Mouse (Mus musculus) bone marrow macrophage, adult 2 months (primary cell): ENCODE measurements at regions not wholly inside any gene's neighbourhood (a gene's known extent, or its start where the extent isn't known, plus 50 kb on each side); places are given as distances from the start of the nearest gene placed in this dataset.

Experiments
- H3K27ac ChIP-seq: 2 replicates; pipeline ENCODE4 v1.5.1; 2012; ENCODE audit warnings: low read depth, low read length; ENCODE audit not compliant: insufficient read depth
- H3K4me1 ChIP-seq: 2 replicates; pipeline ENCODE4 v1.6.1; 2012; ENCODE audit warnings: low read length; ENCODE audit not compliant: control insufficient read depth, insufficient read depth
- H3K4me3 ChIP-seq: 2 replicates; pipeline ENCODE4 v1.5.1; 2012; ENCODE audit warnings: mild to moderate bottlenecking, low read length, moderate library complexity; ENCODE audit not compliant: insufficient read depth
- CTCF ChIP-seq: IDR thresholded peaks from 2 replicates; pipeline ENCODE4 v1.5.1; 2012; ENCODE audit warnings: low read depth, mild to moderate bottlenecking, low read length, moderate library complexity
- POLR2A ChIP-seq: IDR thresholded peaks from 2 replicates; pipeline ENCODE4 v1.6.1; 2012; ENCODE audit warnings: mild to moderate bottlenecking, low read depth, low read length, borderline replicate concordance

DNA sequence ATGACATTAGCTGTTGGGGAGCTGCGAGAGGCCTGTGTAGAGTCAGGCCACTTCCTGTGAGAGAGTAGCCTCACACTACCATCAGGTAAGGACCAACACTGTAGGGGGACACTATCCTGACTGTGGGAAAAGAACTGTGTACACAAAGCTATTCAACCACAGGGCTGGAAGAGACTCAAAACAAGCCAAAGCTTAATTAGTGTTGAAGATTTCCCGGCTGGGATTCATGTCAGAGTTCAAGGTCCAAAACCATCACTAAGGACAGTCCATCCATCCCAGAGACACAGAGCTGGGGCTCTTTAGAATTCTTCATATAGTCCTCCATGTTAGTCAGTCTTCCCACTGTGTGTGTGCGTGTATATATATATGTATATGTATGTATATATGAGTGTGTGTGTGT lies 221.5 kb downstream of the Sox4 start:
- H3K4me1 ChIP-seq, result no peaks in the 10 kb centered on the region
- TF ChIP-seq CTCF (no peak), POLR2A (no peak)
- no peak overlapping the region for H3K4me3 ChIP-seq
- no peak overlapping the region for H3K27ac ChIP-seq

DNA sequence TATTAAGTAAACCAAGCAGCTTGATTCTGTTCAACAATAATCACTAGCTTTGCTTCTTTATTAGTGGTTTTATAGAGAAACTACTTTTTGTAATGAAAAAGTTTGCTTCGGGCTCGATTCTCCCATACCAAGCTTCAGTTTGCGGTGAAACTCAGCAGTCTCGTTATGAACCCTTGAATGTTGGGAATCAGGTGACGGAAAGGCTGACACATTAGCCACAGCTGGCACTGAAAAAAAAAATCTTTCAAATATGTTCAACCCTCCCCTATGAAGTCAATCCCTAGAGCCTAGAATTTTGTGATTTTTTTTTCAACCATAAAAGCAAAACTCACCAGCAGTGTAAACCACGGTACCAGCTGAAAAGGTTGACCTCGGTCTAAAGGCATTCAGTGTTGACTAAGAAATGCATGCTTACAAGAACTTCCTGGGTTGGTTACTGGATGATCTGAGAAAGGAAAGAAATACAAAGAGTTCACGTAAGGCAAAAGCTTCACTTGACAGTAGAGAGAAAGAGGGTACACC lies 223.4 kb downstream of the Sox4 start:
- TF ChIP-seq CTCF (no peak), POLR2A (no peak)
- Histone ChIP-seq H3K4me1 (no peaks in the 10 kb centered on the region), H3K27ac (no peak overlapping the region), H3K4me3 (no peak overlapping the region)

DNA sequence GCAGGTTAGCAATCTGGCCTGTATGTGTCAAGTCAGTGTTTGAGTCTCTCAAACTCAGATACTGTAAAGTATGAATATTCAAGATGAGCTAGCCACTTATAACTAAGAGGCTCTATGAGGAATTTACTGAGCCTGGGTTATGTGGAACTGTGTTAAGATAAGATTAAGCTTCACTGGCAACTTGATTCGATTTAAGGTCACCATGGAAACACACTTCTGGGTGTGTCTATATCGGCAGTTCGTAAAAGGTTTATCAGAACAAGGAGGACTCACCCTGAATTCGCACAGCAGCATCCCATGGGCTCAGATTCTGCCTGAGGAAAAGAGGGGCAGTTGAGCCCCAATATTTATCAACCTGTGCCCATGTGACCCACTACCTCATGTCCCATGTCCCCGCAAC lies 224.7 kb downstream of the Sox4 start:
- no peak overlapping the region for H3K4me3 ChIP-seq
- no peak for TF ChIP-seq CTCF
- TF ChIP-seq POLR2A, result no peak
- no peak overlapping the region for H3K27ac ChIP-seq
- peaks cover 3% of the 10 kb centered on the region for H3K4me1 ChIP-seq

DNA sequence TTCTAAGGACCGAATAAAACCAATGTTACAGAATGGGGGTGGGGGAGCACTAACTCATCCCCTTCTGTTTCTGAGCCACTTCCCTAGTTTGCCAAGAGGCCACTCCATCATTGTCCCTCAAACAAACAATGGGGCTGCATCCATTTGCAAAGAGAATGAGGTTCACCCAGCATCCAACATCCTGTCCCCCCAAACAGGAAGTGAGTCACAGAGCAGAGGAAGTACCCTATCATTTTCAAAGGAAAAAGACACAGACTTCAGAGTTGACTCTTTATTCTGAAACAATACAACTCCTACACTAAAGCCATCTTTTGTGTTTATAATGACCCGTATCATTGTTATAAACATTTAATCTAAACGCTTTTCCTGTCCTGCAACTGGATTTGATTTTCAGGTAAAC lies 229.2 kb downstream of the Sox4 start:
- peaks cover 3% of the 10 kb centered on the region for H3K4me1 ChIP-seq
- no peak overlapping the region for H3K4me3 ChIP-seq
- TF ChIP-seq POLR2A (no peak), CTCF (no peak)
- no peak overlapping the region for H3K27ac ChIP-seq

DNA sequence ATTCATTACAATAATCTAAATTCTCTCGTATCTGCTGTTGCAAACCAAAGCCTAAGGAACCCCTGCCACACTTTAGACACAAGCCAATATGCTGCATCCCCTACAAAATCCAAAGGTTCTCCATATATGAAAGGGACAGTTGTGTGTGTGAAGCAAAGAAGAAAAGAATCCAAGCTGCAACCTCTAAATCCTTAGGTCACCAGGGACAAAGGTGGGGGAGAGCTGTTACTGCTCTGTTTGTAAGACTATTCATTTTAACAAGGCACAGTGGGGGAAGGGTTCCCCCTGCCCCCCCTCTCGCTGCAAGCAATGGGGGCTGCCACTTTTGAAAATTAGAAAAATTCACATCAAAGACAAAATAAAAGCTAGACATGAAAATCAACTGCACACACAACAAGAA lies 231.4 kb downstream of the Sox4 start:
- Histone ChIP-seq H3K4me1 (peaks cover 3% of the 10 kb centered on the region), H3K27ac (no peak overlapping the region), H3K4me3 (no peak overlapping the region)
- no peak for TF ChIP-seq POLR2A

DNA sequence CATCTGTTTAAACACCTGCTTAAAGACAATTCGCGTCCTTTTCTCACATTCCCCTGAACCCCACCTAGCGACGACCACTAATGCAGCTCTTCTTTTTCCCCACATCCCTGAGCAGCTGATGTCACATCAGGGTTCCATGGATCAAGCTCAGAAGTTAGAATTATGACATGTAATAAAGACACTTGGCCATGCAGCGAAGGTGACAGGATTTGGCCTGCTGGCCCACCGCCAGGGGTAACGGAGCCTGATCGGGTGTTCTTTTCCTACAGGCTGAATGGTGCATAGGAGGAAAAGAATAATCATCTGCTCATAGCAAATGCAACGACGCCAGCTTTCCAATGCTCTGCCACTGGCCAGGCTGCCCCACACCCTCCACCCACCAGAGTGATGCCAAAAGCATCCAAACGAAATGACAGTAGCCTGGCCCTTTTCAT lies 231.9 kb downstream of the Sox4 start:
- Histone ChIP-seq H3K27ac (no peak overlapping the region), H3K4me3 (no peak overlapping the region)
- TF ChIP-seq CTCF (no peak), POLR2A (no peak)

DNA sequence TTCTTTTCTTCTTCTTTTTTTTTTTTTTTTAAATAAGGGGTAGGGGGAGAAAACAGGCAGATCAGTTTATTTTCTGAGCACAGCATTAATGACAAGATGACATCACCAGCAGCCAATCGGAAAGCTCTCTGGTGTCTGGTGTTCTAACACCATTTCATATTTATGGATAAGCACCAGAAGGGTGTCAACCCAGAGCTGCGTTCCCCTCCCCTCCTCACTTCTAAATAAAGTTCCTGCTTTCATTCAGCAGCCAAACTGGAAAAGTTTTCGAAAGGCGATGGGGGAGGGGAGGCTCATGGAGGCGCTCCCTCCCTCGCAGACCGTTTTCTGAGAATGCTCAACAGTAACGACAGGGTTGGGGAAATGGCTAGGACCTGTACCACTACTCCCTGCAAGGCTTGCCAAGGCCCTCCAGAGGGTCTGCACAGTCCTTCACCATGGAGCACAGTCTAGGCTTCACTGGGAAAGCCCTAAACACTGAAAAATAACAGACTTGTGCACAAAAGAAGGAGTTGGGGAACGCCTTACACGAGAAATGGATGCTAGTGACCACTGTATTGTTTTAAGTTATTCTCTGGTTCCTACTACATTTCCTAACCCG lies 232.8 kb downstream of the Sox4 start:
- peaks cover 3% of the 10 kb centered on the region for H3K4me1 ChIP-seq
- no peak overlapping the region for H3K27ac ChIP-seq
- no peak overlapping the region for H3K4me3 ChIP-seq
- no peak for TF ChIP-seq CTCF
- TF ChIP-seq POLR2A, result no peak

More for the DNA sequence above, 231.9 kb downstream of the Sox4 start:
- peaks cover 3% of the 10 kb centered on the region for H3K4me1 ChIP-seq

DNA sequence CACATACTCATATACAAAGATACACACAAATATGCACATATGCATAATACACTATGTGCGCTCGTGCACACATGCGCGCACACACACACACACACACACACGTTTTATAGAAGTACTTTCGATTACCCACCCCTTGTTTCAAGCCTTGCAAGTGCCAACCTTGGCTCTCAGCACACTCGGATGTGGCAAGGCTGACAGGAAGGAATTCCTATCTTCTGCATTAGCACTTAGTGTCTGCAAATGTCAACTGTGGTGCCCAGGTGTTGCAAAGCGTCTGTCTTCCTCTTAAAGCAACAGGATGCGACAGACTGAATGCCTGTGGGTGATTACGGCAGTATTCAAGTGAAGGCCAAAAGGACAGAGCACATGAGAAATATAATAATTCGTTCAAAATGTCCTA lies 233.3 kb downstream of the Sox4 start:
- Histone ChIP-seq H3K27ac (no peak overlapping the region), H3K4me3 (no peak overlapping the region), H3K4me1 (peaks cover 3% of the 10 kb centered on the region)
- TF ChIP-seq POLR2A, result no peak
- TF ChIP-seq CTCF, result no peak

DNA sequence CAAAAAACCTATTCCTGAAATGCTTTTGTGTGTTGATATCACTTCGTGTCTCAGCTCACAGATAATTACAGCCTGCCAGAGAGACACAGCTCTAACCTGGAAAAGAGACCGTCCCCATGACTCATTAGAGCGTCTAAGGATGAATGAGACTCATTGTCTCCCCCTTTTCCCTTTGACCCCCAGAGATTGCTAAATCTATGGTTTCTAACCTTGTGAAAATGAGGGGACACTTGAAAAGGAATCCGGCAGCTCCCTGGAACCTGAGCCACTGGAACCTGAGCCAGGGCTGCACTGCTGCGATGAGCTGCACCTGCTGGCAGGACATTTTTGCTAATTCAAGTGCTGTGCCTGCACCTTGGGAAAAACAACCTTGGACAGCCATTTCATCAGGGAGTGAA lies 234.6 kb downstream of the Sox4 start:
- Histone ChIP-seq H3K27ac (no peak overlapping the region), H3K4me3 (no peak overlapping the region), H3K4me1 (no peaks in the 10 kb centered on the region)
- TF ChIP-seq CTCF, result no peak
- TF ChIP-seq POLR2A, result no peak

DNA sequence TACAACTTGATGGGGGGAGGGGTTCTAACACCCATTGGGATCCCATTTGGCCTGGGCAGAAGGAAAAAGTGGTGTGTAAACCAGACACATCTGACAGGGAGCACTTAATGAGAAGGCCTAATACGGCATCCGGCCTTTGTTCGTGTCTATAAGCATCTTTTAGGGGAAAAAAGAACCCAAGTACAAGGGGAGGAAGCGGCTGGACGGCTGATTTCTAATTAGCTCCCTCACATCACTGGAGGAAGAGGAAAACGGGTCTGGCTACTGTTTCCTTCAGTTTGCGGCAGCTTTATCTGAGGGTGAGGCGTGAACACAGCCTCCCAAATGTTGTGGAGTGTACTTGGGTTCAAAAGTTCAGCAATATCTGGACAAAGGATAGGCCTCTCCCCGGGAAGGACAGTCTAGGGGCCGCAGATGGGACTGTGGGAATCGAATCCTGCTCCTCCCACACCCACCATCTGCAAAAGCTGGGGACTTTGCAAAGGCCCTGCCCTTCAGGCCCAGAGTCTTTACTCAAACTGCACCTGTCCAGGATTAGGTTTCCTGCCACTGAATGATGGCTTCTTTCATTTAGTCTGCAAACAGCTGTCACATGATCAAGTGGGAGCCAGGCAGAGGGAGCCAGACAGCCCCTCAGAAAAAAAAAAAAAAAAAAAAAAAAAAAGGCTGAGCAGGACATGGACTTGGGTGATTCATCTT lies 235.2 kb downstream of the Sox4 start:
- Histone ChIP-seq H3K27ac (no peak overlapping the region), H3K4me3 (no peak overlapping the region)
- TF ChIP-seq CTCF, result no peak
- TF ChIP-seq POLR2A, result no peak

DNA sequence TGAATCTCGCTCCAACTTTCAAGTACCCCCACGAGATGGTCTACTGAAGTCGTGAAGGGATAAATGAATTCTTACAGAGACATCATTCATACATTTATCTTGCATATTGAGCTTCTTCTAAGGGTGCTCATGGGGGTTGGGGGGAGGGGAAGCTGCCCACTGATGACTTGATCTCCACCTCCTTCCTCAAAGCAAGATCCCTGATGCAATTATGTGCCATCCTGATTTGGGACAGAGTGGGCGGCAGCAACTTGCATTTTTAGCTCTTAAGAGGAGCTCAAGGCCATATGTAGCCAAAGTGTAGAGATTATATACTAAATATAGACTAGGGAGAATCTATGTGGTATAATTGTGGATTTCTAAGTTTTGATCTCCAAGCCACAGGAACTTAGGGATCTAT lies 236.1 kb downstream of the Sox4 start:
- Histone ChIP-seq H3K4me1 (no peaks in the 10 kb centered on the region), H3K27ac (no peak overlapping the region), H3K4me3 (no peak overlapping the region)
- TF ChIP-seq POLR2A, result no peak
- no peak for TF ChIP-seq CTCF

More for the DNA sequence above, 235.2 kb downstream of the Sox4 start:
- no peaks in the 10 kb centered on the region for H3K4me1 ChIP-seq
